Mouse (Mus musculus) embryo, embryonic 10.5 days (tissue): ENCODE measurements around the gene Stat5b.

Experiments
- DNase-seq: peaks from one replicate; pipeline ENCODE4 v3.0.0-alpha.2; 2015; ENCODE audit warnings: low spot score

Stat5b gene

DNA sequence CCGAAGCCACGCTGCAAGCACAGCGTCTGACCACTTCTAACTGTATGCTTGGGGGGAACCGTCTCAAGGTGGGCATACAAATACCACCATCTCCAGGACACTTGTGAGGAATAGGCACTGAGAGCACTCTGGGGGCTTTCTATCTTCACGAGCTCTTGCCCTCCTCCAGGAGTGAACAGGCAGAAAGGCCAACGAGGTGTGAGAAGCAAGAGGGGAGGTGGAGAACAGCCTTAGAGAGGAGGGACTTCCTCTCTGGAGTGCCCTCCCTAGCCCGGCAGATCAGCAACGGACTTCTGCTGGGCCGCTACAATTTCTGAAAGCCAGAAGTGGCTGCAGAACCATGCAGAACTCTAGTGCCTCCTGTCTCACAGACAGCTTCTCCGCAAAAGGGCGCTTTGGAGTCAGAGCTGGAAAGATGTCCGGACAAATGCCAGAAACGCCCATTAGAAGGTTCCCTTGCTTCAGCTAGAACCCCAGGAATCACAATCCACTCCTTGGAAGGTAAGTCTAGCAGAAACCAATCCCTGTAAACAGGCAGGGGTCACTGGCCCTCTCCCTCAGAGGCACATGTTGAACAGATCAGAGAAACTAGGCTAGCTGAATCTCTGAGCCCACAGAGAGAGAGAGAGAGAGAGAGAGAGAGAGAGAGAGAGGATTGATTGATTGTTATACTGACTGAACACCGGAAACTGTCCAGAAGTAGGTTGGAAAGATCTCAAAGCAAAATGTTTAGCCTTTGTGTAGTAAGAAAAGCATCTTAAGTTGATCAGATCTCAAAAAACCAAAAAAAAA is 114.4 kb downstream of the Stat5b start:
- DNase-seq, result no peak

DNA sequence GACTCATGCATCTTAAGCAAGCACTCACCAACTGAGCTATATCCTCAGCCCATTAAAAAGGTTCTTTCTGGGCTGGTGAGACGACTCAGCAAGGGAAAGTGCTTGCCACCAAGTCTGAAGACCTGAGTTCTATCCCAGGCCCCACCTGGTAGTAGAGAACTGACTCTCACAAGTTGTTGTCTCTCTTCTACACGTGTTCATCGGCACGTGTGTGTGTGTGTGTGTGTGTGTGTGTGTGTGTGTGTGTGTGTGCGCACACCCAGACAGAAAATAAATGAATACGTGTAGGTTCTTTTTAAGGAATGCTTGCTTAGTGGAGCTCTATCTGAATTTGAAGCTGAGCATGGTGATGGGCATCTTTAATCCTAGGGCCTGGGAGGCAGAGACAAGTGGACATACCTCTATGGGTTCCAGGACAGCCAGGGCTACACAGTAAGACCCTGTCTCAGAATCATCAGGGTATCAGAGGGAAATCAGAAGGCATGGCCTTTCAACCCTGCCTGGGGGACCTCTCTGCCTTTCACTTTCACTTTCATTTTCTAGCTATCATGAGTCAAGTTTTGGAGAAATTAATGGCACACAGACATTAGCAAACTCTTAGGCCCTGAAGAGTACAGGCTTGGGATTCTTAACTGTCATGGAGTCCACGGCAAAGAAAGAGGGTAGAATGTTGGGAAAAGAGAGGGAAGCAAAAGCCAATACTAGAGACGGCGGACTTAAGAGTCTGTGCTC is 115.2 kb downstream of the Stat5b start:
- no peak for DNase-seq
